Mouse (Mus musculus): Measurements from ENCODE around the gene Chst8.

The Chst8 gene

DNA sequence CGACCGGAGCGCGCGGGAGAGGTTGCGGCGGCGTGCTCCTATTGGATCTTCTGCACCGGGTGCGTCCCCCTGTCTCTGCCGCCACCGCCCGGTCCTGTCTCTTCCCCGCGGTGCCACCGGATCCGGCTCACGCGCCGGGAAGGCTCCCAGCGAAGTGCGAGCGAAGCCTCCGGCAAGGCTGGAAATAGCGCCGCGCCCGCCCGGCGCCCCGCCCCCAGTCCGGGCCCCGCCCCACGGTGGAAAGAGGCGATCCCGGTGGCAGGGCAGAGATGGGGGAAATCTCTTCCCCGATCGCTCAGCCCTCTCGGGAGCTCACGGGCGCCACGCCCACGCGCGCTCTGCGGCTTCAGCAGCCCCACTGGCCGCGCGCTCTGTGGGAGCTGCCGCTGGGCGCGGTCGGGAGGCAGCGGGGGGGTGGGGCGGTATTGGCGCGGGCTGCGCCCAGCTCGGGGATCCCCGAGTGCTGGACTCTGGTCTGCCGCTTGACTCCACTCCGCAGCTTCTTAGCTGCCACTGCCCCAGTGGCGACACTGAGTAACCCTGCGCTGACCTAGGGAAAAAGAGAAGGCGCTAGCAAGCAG is at the start of gene Chst8:
TSS of gene Chst8 (minus strand) at position 181 of the 581 bp plus-strand sequence.
- in situ Hi-C loops (cut with MboI, MseI): no loop called here

DNA sequence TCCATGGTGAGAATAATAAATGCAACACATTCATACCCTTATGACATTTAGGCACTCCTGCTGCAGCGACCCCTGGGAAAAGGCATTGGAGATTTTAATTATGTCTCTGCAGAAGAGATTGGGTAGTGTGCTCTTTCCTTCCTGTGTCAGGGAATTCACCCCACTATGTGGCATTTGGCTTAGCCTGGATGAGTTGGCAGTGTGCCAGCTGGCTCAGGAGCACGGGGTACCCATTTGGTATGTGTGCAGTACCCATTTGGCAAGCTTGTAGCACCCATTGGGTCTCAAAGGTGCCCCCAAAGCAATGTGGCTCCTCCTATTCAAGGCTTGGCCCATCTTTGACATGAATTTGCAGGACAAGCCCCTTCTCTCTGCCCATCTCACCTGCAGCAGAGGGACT is 45.8 kb upstream of the Chst8 start:
- in situ Hi-C loops (cut with MboI, MseI): no loop called here

DNA sequence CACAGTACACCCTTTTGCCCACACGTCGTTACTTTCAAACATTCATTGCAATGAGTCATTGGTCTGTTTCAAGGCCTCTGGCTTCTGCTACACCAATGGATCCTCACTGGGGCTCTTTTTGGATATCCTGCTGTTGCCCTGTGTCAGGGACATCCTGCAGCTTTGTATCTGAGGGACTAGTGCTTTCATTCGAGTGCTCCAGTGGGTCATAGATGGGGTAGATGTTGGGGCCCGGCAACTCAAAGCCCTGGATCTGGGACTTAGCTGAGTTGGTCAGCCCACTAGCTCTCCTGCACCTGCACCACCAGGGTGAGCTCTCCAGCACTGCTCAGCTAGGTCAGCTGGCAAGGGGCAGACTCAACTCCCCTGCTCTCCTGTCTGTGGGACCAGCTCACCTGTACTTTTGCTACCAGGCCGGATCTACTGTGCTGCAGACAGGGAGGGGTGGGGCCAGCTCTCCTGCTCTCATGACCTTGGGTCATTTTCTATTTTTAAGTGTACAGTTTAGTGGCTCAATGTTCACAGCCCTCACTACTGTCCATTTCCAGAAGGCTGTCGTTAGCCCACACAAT is 42.4 kb upstream of the Chst8 start:
- in situ Hi-C loops (cut with MboI, MseI): no loop called here

DNA sequence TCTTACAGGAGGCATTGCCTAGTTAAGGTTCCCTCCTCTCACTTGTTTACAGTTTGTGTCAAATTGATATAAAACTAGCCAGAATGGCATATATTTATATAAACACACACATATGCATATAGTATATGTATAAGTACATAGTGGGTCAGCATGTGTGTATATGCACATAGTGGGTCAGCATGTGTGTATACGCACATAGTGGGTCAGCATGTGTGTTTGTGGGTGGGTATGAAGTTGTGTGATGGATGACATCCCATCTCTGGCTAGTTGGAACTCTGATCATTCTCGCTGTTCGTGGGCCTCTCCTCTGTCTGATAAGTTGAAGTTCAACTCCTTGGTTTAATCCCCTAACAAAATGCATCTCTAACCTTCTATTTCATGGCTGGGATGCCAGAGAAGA is 40.9 kb upstream of the Chst8 start:
- in situ Hi-C loops (cut with MboI, MseI): no loop called here

DNA sequence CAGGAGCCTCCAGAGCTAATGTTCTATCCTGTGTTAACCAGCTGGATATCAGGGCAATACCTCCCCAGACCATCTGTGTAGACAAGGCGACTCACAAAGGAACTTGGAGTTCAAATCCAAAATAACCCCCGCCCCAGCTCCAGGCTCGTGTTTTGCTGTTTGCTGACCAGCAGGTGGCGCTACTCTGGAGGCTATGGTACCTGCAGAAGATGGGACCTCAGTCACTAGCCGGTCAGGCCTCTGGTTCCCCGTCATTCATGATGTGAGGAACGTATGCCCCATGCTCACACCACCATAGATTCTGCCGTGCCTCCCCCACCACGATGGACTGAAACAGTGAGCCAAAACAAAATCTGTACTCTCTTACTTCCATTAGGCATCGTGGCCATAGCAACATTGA is 37.1 kb upstream of the Chst8 start:
- in situ Hi-C loops (cut with MboI, MseI): no loop called here

DNA sequence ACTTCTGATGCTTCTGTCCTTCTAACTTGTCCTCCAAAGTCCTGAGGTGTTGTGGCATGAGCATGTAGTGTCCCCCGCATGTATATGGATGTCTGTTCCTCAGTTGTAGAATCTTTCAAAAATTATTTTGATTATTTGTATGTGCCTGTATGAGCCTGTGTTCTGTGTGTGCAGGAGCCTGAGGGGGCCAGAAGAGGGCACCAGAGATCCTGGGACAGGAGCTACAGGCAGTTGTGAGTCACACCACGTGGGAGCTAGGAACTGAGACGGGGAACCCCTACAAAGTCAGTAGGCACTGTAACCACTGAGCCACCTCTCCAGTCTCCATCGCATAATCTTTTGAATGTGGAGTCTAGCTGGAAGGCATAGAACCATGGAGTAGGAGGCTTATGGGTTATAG is 36.3 kb upstream of the Chst8 start:
- in situ Hi-C loops (cut with MboI, MseI): no loop called here

DNA sequence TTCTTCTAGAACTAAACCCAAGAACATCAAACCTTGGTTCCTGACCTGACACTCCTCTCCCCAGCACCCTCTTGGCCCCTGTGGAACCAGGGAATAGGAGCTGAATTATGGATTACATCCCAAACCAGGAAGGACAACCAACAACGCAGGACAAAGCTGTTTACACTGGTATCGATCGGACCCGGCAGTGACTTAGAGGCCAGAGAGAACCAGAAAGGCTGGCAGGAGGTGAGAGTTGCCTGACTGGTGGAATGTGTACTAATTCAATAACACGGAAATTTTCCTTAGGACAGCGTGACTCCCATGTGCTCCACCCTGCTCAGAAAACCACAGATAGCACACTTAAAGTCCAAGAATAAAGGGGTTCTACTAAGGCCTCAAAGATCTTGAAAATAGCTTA is 35.4 kb upstream of the Chst8 start:
- in situ Hi-C loops (cut with MboI, MseI): no loop called here

DNA sequence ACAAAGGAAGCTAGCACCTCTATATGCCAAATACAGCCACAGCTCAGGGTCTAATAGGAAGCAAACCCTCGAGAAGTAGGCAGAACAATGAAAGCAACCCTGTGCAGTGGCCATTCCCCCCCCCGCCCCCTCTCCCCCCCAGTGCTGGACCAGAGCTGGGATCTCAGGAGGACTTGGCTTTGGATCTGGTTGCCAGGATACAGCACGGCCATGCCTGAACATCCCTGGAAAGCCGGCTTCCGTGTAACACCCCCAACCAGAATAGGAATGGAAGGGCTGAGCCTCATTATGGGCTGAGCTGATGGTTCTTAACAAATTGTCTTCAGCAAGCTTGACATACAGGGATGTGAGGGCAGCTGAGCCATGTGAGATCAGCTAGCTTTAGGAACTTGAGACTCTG is 34.9 kb upstream of the Chst8 start:
- in situ Hi-C loops (cut with MboI, MseI): no loop called here

DNA sequence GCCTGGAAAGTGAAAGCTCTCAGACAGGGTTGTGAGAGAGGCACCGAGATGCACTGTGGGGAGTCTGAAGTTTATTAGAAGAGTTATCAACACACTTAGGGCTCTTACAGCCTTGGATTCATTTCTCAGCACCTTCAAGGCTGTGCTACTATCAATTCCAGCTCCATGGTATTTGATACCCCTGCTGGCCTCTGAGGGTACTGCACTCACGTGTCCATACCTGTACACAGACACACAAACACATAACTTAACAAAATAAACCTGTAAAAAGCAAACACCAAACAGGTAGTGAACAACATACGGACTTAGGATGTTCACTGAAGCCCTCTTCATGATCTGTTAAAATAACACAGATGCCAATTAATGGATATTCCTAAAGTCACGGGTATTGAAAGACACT is 26.2 kb upstream of the Chst8 start:
- in situ Hi-C loops (cut with MboI, MseI): no loop called here

DNA sequence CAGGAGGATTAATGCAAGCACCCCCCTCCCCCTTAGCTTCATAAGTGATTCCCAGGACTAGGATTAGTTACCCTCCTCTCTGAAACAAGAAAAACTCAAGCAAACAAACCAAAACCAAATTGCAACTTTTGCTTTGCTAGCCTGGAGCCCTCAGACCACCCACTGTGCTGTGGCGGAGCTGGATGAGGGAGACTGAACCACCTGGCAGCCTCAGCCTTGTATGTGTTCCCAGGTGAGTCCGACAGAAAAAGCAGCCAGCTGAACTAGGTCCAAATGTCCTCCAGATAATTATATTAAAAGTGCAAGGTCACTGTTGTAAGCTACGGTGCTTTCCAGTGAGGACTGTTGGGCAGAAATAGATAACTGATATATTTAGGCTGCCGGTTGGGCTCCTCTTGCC is 25.7 kb upstream of the Chst8 start:
- in situ Hi-C loops (cut with MboI, MseI): no loop called here

DNA sequence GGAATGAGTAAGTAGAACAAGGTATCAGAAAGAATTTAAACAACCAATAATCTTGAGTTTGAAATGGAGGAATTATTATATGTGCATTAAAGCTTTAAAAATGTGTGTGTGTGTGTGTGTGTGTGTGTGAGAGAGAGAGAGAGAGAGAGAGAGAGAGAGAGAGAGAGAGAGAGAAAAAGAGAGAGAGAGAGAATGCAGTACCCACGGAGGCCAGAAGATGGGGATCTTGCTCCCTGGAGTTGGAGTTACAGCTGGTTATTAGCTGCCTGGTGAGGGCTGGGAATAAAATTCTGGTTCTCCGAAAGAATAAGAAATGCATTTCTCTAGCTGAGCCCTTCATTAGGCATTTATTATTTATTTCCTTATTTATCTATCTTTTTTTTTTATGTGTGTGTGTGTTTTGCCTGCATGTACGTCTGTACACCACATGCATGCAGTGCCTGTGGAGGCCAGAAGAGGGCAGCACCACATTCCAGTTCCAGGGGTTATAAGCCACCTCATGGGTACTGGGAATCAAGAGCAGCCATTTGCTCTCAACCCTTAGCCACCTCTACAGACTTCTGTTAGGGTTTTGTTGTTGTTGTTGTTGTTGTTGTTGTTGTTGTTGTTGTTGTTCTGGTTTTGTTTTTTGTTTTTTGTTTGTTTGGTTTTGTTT is 13.9 kb upstream of the Chst8 start:
- in situ Hi-C loops (cut with MboI, MseI): no loop called here

DNA sequence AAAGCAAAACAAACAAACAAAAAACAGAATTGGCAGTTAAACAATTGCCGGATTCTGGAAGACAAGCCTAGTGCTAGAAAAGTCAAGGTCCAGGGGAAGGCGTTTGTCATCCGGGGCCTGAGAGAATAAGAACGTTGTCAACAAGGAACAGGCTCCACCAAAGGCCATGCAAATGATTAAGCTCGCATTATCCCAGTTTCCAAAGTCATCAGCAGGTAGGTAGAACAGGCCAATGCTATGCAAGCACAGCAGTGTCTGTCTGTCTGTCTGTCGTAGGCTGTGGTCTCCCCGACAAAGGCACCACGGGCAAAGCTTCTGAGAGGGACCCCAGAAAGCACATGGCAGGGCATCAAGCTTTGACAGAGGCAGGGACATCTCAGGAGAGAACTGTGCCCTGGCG is 9.1 kb upstream of the Chst8 start:
- in situ Hi-C loops (cut with MboI, MseI): no loop called here

DNA sequence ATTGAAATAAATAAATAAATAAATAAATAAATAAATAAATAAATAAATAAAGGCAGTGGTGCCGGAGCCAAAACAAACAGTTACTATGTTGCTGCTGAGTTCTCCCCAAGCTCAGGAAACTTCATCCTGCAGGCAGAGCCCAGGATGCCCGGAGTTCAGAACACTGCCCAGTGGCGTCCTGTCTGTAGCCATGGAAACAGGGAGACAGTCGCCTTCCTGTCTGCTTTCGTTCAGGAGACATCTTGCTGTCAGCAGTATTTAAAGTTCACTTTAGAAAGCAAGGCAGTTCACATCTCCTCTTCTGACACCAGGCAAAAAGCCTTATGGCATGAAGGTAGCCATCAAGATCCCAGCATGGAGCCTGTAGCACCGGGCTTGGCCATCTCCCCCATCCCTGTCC is 8.0 kb upstream of the Chst8 start:
- in situ Hi-C loops (cut with MboI, MseI): no loop called here

DNA sequence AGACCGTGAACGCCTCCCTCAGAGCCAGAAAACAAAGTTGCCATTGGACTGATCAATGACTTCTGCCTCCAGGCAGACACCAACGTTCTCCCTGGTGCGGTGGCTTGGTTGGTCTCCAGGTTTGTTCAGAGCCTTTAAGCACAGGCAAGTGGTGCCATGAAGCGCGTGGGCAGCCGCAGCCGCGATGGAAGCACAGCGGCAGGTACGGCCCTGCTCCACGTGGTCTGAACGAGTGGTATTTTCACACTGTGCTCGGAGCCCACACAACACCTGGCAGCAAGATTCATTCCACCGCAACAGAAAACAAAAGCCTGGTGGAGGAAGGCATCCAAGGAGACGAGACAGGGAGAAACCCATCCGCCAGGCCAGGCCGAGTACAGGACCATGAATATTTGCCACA is 7.3 kb upstream of the Chst8 start:
- in situ Hi-C loops (cut with MboI, MseI): no loop called here

DNA sequence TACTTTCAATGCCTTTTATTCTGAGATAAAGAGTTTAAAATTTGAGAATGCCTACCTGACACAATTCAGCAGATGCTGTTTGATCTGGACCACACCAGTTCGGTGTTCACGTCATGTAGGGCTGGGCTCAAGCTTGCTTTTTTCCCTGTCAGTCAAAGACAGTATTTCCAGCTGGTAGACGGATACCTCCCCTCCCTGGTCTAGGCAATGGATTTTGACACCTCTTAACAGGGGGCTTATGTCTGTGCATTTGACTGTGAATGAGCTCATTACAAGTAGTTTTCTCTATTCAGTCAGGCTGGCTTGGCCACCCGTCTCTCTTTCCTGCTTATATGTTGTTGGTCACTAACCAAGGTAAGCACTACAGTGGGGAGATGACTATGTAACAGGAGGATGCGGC is 6.1 kb upstream of the Chst8 start:
- in situ Hi-C loops (cut with MboI, MseI): no loop called here

DNA sequence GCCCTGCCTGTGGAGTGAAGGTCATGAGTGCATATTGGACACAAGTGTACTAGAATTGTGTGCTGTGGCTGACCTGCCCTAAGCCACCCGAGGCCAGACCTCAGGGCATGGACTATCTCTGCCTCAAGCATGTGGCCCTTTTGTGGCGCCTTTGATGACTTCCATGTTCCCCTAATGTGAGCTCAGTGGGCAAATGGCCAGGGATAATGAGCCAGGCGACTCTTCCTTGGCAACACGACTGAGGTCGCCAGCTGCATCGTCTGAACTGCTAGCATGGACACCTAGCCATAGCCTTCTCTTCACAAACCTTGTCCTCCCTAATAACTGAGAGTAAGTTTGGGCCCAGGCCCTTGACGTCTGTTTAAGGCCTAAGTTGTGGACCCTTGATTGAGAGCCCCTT is 4.5 kb upstream of the Chst8 start:
- in situ Hi-C loops (cut with MboI, MseI): no loop called here

DNA sequence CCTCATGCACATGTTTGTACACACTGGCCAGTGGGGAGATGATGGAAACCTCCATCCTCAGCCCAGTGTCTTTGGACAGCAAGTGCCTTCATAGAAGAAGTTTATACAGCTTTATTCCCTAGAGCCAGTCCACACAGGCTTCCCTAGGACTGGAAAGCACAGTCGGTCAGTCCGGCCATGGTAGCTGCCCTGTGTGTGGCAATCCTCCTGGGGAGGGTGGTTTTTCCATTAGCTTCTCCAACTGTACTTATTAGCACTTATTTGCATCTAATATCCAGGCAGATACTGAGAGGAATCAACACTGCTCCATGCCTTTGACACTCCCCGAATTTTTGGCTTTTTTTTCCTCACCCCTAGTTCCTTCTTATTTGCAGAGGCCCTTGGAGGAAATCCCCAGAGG is 2.3 kb upstream of the Chst8 start:
- in situ Hi-C loops (cut with MboI, MseI): no loop called here

DNA sequence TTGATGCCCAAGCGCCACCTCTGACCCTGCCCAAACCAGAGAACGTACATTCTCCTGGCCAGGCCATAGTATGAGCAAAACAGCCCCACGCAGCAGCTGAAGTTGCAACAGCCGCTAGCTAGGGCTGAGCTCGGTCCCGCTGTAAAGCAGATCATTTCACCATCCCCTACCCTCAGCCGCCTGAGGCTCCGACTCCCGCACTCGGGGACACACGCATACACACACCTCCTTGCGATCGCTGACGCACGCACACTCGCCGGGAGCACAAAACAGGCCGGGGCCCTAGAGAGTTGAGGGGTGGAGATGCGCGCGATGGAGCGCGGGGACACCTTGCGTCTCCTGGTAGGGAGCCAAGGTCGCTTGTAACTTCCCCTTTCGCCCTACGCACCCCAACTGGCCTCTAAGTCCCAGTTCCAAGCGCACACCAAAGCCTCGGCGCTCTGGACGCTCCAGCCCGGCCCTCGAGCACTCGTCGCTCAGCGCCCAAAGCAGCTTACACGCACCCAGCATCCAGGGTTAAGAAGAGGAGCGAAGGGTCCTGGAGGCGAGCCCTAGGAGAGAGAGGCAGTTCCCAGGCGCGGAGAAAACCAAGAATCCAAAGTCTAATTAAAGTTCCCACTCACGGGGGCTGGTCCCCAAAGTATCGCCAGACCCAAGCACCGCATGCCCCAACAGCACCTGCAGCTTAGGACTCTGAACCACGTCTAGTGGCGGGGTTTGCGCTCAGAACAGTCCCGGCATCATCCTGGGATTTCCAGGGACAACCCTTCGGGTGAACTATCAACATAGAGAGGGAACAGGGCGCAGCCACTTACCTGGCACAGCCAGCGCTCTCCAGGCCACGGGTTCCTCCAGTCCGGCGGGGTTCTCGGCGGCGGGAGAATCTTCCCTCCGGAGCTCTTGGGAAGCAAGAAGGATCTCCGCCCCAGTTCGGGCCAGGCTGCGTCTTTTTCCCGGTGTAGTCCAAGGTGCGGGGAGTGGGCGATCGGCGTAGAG is 682 bp downstream of the Chst8 start:
- in situ Hi-C loops (cut with MboI, MseI): no loop called here

DNA sequence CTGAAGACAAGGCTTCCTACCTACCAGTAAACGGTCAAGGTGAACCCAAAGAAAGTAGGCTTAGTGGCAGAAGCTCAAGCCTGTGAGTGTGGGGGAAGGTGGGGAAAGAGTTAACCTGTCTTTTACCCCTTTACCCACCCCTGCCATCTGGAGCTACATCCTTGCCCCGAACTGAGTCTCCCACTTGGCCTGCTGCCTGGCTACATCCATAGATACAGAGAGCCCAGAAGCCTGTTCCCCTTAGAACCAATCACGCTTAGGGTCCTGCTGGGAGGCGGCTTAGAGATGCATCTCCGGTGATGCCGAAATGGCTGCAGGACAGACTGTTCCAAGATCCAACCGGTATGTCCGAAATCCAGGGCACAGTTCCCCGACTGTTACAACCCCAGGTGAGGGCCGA is 1.5 kb downstream of the Chst8 start:
- in situ Hi-C loops (cut with MboI, MseI): no loop called here

DNA sequence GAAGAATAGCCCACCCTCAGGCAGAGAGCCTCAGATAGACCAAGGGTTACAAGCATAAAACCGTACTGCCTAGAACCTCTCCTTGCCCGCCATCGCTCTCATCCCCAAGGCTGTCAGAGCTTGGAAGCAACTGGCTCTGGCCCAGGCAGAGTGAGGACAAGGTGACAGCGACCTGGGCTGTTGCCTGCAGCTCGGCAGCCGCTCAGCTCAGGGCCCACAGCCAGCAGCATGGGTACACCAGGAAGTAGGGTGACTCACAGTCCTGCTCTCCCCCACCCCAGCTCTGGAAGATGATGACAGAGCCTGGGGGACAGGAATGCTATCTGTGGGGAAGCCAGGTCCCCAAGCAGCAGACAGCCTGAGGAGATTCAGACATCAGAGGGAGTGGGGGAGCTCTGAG is 6.2 kb downstream of the Chst8 start:
- in situ Hi-C loops (cut with MboI, MseI): no loop called here

DNA sequence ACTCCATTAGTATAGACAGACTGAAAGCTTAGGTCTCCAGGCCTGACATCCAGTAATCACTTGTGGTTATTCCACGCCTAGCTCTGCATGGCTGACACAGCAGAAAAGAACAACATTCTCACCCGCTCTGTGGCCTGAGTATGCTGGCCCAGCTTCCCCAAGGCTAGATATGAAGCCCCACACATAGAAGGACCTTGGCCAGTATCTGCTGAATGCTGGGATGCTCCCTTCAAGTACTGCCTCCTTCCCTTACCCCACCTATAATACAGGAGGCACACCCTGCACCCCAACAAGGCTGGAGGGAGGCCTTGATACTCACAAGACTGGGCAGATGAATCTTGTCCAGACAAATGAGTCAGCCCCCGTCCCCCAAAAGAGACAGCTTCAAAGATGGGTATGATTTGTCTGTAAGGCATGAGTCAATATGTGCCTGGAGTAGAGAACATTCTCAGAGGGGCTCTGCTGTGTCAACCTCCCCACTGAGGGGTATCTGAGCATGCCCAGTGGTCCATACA is 6.8 kb downstream of the Chst8 start:
- in situ Hi-C loops (cut with MboI, MseI): no loop called here

DNA sequence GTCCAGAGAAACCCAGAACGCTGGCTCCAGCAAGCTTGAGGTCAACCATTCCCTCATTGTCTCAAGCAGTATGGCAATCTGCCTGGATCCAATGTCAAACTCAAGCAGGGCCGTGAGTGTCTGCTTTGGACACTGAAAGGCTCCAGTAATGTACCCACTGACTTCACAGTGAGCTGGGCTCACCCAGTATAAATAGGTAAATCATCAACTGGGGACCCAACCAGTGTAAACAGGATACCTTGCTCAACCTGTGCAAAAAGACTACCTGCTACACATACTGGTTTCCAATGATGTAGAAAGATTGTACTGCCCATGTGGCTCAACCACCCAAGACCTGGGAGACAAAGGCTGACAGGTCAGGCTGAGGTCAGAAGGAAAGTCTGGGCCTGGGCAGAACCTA is 7.5 kb downstream of the Chst8 start:
- in situ Hi-C loops (cut with MboI, MseI): no loop called here
